Mouse (Mus musculus) adrenal gland, adult 18-20 months (tissue): Measurements from ENCODE around the gene Fkbp5. TPM values are rescaled to one million over a fixed set of nuclear protein-coding genes. Genes with fewer than 3 reads are reported as not detected.
"Not testable (repeated sequence)": the region's sequence is repeated elsewhere in the genome, so short reads cannot be mapped to it uniquely, and the experiment has no call there.

Experiments used
- DNase-seq, 2 experiments: peaks; one replicate each; pipeline ENCODE4 v3.0.0; 2021 to 2022; ENCODE audit warnings: low spot score in 2 of 2
- long read RNA-seq, 2 experiments: library from polyadenylated mRNA; stranded (forward); transcript quantifications; one replicate each; pipeline ENCODE4 v2.0.0; 2021
- total RNA-seq, 2 experiments: library from RNA; stranded (reverse); gene quantifications; 1 replicate in 1 of 2; 2 replicates in 1 of 2; pipeline ENCODE4 v1.2.3; 2021

The Fkbp5 gene
- total RNA-seq: 100 to 1,000 TPM; 111 to 112 TPM
- long read RNA-seq, experiment 1, transcript Fkbp5-201 (11 exons, 3,543 nt): major isoform, 116 of 140 reads
- long read RNA-seq, experiment 1, partial matches to known transcripts: 7 of 140 reads
- long read RNA-seq, experiment 1, other reads (novel, unspliced or antisense): 17 of 140 reads
- long read RNA-seq, experiment 2, transcript Fkbp5-201 (11 exons, 3,543 nt): major isoform, 92 of 121 reads
- long read RNA-seq, experiment 2, partial matches to known transcripts: 3 of 121 reads
- long read RNA-seq, experiment 2, other reads (novel, unspliced or antisense): 26 of 121 reads

GRCm38 (mm10) chr17:28517441-28517955 is at the start of gene Fkbp5:
Gene Fkbp5 (minus strand): TSS chr17:28517527.
- DNase-seq: peak; percentile 52 to 66

- no peak for DNase-seq
These were observed 47.9 kb upstream of the Fkbp5 start for GRCm38 (mm10) chr17:28565181-28565580.

GRCm38 (mm10) chr17:28561613-28562012 is 44.3 kb upstream of the Fkbp5 start:
- no peak for DNase-seq

- DNase-seq: no peak
These were observed 43.3 kb upstream of the Fkbp5 start, which contains the start of gene Clps for GRCm38 (mm10) chr17:28560598-28560997. Gene Clps (minus strand): TSS chr17:28560766.

- DNase-seq: no peak
These were observed 40.4 kb upstream of the Fkbp5 start for GRCm38 (mm10) chr17:28557772-28558171.

- DNase-seq: no peak
These were observed 39.5 kb upstream of the Fkbp5 start for GRCm38 (mm10) chr17:28556635-28557396.

DNA sequence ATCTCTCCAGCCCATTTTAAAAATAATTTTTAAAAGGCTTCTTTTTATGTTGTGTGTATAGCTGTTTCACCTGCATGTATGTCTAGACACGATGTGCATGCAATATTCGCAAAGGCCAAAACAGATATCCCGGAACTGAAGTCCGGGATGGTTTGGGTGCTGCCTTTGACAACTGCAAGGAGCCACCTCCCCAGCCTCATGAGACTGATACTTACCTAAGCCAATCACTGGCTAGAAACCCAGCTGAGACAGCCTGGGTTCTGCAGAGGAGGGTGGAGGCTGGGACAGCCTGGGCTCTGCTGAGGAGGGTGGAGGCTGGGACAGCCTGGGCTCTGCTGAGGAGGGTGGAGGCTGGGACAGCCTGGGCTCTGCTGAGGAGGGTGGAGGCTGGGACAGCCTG is 36.7 kb upstream of the Fkbp5 start:
- not testable (repeated sequence) for DNase-seq

DNA sequence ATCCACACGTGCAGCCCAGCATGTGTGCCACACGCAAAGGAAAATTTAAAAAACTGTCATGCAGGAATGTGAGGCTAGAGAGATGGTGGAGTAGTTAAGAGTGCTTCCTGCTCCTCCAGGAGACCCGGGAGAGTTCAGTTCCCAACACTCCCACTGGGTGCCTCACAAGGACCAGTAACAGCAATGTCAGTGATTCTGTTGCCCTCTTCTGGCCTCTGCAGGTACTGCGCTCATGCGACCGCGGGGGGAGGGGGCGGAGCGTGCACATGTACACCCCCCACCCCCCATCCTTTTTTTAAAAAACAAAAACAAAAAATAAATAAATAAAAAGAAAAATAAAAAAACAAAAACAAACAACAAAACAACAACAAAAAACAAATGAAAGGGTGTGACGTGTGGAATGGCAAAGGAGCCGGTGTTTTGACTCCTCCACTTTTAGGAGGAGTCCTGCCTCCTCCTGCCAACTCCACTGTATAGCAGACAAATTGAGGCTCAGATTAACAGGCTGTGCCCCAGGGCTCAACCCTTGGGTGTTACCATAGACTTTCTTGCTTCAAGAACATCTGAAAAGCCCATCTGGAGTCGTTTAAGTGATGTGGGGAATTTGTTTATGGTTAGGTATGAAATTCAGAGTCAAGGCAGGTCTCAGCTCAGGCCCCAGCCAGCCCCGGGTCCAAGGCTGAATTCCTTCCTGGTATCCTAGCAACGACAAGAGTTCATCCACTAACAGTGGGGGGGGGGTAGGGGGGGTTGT is 35.9 kb upstream of the Fkbp5 start:
- DNase-seq: peak; percentile 72 to 76

- DNase-seq: no peak
These were observed 31.8 kb upstream of the Fkbp5 start, which contains the start of gene Clpsl2 for GRCm38 (mm10) chr17:28549111-28549510. Gene Clpsl2 (plus strand): TSS chr17:28549411.

GRCm38 (mm10) chr17:28548550-28548949 is 31.2 kb upstream of the Fkbp5 start:
- DNase-seq: no peak

DNA sequence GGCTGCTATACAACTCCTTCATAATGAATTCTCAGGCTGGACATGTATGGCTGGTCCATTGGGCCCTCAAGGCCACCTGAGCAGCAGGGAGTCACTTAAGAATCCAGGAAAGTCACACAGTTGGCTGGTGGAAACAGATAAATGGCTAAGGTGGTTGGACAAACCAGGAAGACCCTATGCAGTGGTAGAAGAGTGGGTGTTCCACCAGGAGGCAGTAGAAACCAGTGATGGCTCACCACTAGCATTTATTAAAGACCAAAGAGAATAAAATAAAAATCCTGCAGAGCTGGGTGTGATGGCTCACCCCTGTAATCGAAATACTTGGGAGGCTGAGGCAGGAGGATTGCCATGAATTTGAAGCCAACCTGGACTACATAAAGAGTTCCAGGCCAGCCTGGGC is 29.6 kb upstream of the Fkbp5 start:
- no peak for DNase-seq

DNA sequence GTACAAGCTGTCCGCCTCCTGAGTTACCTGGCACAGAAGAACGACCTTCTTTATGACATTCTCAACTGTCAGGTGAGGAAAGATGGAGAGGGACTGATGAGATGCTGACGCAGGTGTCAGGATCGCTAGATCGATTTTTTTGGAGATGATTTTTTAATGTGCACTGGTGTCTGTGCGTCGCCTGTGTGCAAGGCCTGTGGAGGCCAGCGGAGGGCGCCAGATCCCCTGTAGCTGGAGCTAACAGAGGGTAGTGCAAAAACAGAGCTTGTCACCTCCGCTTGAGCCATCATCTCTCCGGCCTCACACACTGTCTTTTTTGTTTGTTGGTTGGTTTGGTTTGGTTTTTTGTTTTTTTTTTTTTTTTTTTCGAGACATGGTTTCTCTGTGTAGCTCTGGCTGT is 20.6 kb upstream of the Fkbp5 start:
- DNase-seq: no peak

DNA sequence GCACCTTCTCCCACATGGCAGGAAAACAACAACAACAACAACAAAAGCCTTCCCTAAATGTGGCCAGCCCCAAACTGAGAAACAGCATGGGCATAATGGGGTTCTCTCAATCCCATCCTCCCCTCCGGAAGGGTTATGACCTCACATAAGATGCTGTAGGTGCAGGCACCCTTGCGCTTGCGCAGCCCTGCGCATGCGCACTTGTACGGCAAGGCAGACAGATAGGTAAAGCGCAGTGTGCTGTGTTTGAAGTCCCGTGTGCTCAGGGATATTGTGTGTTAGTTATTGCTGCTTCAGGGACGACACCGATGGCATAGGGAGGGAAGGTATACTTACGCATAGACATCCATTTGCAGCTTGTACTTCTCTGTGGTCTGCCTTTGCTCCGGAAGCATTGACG is 16.0 kb upstream of the Fkbp5 start:
- DNase-seq: no peak

GRCm38 (mm10) chr17:28532557-28532956 is 15.2 kb upstream of the Fkbp5 start:
- no peak for DNase-seq

- no peak for DNase-seq
These were observed 14.6 kb upstream of the Fkbp5 start for GRCm38 (mm10) chr17:28531946-28532345.

- no peak for DNase-seq
These were observed 13.2 kb upstream of the Fkbp5 start, which contains the start of gene Armc12 for GRCm38 (mm10) chr17:28530506-28530905. Gene Armc12 (plus strand): TSS chr17:28530806.

DNA sequence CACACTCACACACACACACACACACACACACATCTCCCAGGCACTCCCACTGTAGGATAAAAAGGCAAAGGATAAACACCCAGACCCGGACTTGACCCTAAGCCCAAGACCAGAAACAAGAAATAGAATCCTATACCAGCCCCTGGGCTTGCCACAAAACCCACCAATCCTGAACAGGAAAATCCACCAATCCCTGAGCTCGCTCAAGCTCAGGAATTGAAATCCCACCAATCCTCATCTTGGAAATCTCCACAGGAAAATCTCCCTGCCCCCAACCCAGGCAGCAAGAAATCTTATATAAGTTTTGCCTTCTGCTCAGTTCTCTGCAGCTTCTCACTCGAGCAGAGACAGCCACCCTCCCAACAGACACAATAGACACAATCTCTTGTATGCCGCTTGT is 11.8 kb upstream of the Fkbp5 start:
- no peak for DNase-seq

DNA sequence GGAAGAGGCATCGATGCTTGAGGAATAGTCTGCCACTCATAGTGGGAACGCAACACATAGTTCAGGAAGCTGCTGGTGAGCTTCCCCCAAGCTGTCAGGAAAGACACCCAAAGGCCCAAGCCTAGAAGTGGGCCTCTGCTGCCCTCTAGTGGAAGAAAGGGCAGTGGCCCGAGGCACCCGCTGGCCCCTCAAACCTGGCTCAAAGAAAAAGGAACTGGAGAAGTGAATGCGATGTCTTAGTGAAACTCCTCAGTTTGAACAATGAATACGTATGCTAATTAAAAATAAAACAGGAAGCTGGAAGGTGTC is 10.7 kb upstream of the Fkbp5 start:
- peak; percentile 89 for DNase-seq

DNA sequence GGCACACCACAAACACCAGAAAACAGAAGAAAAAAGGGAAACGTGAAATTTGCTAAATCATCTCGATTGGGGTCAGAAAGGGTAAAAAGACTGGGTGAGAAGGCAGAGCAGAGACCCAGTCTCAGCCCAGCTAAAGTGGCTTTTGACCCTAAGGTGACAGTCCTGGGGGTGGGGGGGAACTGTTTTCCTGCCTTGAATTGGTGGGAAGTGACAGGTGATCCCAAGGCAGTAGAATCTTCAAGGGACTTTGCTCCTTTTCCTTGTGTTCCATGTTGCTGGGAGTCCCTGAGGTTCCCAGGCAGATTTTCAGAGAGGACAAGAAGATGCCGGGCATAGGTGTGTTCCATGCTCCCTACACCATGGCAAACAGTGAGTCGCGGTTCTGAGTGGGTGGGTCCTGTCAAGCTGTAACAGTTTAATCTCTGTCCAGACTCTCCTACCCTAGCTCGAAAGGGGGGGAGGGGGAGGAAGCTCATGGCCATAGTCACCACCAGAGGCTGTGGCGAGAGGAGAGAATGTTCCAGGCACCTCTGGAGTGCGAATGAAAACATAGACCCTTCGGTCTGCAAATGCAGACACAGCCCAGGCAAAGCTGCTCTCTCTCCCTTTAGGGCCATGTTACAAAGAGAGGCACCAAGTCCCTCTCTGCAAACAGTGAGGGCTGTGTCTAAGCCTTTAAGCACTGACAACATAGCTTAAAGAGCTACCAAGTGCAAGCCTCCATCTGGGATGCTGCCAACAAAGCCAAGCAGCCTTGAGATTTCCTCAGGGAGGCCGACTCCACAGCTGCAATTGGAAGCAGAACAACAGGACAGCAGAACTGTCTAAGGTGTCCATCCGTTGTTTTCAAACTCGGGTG is 10.1 kb upstream of the Fkbp5 start:
- no peak for DNase-seq

DNA sequence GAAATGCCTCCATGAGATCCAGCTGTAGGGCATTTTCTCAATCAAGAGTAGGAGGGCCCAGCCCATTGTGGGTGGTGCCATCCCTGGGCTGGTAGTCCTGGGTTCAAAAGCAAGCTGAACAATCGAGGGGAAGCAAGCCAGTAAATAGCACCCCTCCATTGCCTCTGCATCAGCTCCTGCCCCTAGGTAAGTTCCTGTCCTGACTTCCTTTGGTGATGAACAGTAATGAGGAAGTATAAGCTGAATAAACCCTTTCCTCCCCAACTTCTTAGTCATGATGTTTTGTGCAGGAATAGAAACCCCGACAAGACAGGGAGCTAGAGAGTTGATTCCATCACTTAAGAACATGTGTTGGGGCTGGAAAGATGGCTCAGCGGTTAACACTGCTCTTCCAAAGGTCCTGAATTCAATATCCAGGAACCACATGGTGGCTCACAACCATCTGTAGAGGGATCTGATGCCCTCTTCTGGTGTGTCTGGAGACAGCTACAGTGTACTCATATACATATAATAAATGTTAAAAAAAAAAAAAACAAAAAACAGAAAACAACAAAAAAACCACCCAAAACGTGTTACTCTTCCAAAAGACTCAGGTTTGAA is 7.6 kb upstream of the Fkbp5 start:
- no peak for DNase-seq
